ENCODE assay signal across 9 mouse cellular contexts in genomic region chr5:122513421-122514126, GRCm38 (mm10). TPM values are rescaled to one million over a fixed set of nuclear protein-coding genes. Genes with fewer than 3 reads are reported as not detected.
DNase-seq lines count a peak whose midpoint lies in the region; ATAC-seq lines count a peak whose summit lies in the region.
"Had no signal": no experiment of that assay in that cellular context is flagged by ENCODE, and none has a peak within 500 bp of the region (broad histone marks: within the 10 kb centered on the region; RNA-seq: fewer than 3 reads in every experiment).

No protein-coding gene starts in this region.

- H3K9me3 ChIP-seq in hindbrain, embryonic 13.5 days = no peaks in the 10 kb centered on the region
- no peaks in the 10 kb centered on the region for H3K9me3 ChIP-seq in hindbrain, embryonic 12.5 days (replicated peaks)
- H3K9me3 ChIP-seq in embryonic facial prominence, embryonic 12.5 days = no peaks in the 10 kb centered on the region
- no peaks in the 10 kb centered on the region for H3K9me3 ChIP-seq in intestine, embryonic 16.5 days (ENCODE audit: control insufficient read depth, low read length)
- H3K9me3 ChIP-seq in midbrain, embryonic 15.5 days = no peaks in the 10 kb centered on the region

- H3K4me1 ChIP-seq in hindbrain, embryonic 13.5 days (replicated peaks) = peaks cover 21% of the 10 kb centered on the region
- H3K4me1 ChIP-seq in hindbrain, embryonic 12.5 days = peaks cover 22% of the 10 kb centered on the region
- peaks cover 31% of the 10 kb centered on the region for H3K4me1 ChIP-seq in embryonic facial prominence, embryonic 12.5 days
- peaks cover 43% of the 10 kb centered on the region for H3K4me1 ChIP-seq in intestine, embryonic 16.5 days (ENCODE audit: control insufficient read depth, insufficient read depth, low read length)
- H3K4me1 ChIP-seq in midbrain, embryonic 15.5 days = peaks cover 10% of the 10 kb centered on the region

- H3K4me3 ChIP-seq in hindbrain, embryonic 13.5 days = no peak overlapping the region
- H3K4me3 ChIP-seq in hindbrain, embryonic 12.5 days = no peak overlapping the region
- H3K4me3 ChIP-seq in embryonic facial prominence, embryonic 12.5 days = no peak overlapping the region
- H3K4me3 ChIP-seq in intestine, embryonic 16.5 days (ENCODE audit: low read length) = no peak overlapping the region
- H3K4me3 ChIP-seq in midbrain, embryonic 15.5 days = no peak overlapping the region

- no peak overlapping the region for H3K9ac ChIP-seq in hindbrain, embryonic 13.5 days
- no peak overlapping the region for H3K9ac ChIP-seq in hindbrain, embryonic 12.5 days
- H3K9ac ChIP-seq in embryonic facial prominence, embryonic 12.5 days = no peak overlapping the region
- H3K9ac ChIP-seq in intestine, embryonic 16.5 days (ENCODE audit: low read depth, low read length) = peak overlapping the region; percentile 43; the same call in 1 of the 2 replicates
- no peak overlapping the region for H3K9ac ChIP-seq in midbrain, embryonic 15.5 days

- H3K27ac ChIP-seq in hindbrain, embryonic 13.5 days = no peak overlapping the region
- H3K27ac ChIP-seq in hindbrain, embryonic 12.5 days = no peak overlapping the region
- H3K27ac ChIP-seq in embryonic facial prominence, embryonic 12.5 days = no peak overlapping the region
- H3K27ac ChIP-seq in intestine, embryonic 16.5 days (ENCODE audit: low read length) = no peak overlapping the region
- no peak overlapping the region for H3K27ac ChIP-seq in midbrain, embryonic 15.5 days

- no peaks in the 10 kb centered on the region for H3K36me3 ChIP-seq in hindbrain, embryonic 13.5 days
- H3K36me3 ChIP-seq in hindbrain, embryonic 12.5 days = no peaks in the 10 kb centered on the region
- H3K36me3 ChIP-seq in embryonic facial prominence, embryonic 12.5 days = no peaks in the 10 kb centered on the region
- H3K36me3 ChIP-seq in intestine, embryonic 16.5 days (ENCODE audit: control insufficient read depth, insufficient read depth, low read length) = no peaks in the 10 kb centered on the region
- H3K36me3 ChIP-seq in midbrain, embryonic 15.5 days (replicated peaks) = no peaks in the 10 kb centered on the region

- H3K4me2 ChIP-seq in hindbrain, embryonic 13.5 days = peak overlapping the region; percentile 19
- no peak overlapping the region; the same call in 1 of the 2 replicates for H3K4me2 ChIP-seq in hindbrain, embryonic 12.5 days (replicated peaks)
- peak overlapping the region; percentile 29; the same call in 1 of the 2 replicates for H3K4me2 ChIP-seq in embryonic facial prominence, embryonic 12.5 days (replicated peaks)
- 0 out of 2 replicates have a peak overlapping the region, but pooled peaks have one; percentile 15 for H3K4me2 ChIP-seq in intestine, embryonic 16.5 days (ENCODE audit: low read depth, low read length)
- peak overlapping the region; percentile 27 for H3K4me2 ChIP-seq in midbrain, embryonic 15.5 days

- H3K27me3 ChIP-seq in hindbrain, embryonic 13.5 days = no peaks in the 10 kb centered on the region
- H3K27me3 ChIP-seq in hindbrain, embryonic 12.5 days = no peaks in the 10 kb centered on the region
- no peaks in the 10 kb centered on the region for H3K27me3 ChIP-seq in embryonic facial prominence, embryonic 12.5 days
- H3K27me3 ChIP-seq in intestine, embryonic 16.5 days (replicated peaks; ENCODE audit: control insufficient read depth, insufficient read depth, low read length) = no peaks in the 10 kb centered on the region
- H3K27me3 ChIP-seq in midbrain, embryonic 15.5 days (replicated peaks) = no peaks in the 10 kb centered on the region

- 46% methylated on average over 22 of the region's 23 CpGs for WGBS in hindbrain, embryonic 13.5 days
- 46% methylated on average over 22 of the region's 23 CpGs for WGBS in hindbrain, embryonic 12.5 days
- 45% methylated on average over 23 of the region's 23 CpGs for WGBS in embryonic facial prominence, embryonic 12.5 days
- WGBS in intestine, embryonic 16.5 days = 40% methylated on average over 23 of the region's 23 CpGs
- 39% methylated on average over 23 of the region's 23 CpGs for WGBS in midbrain, embryonic 15.5 days

- ATAC-seq in hindbrain, embryonic 13.5 days (ENCODE audit: low FRiP score) = no peak
- ATAC-seq in hindbrain, embryonic 12.5 days (ENCODE audit: low FRiP score) = no peak
- ATAC-seq in embryonic facial prominence, embryonic 12.5 days (ENCODE audit: insufficient number of reproducible peaks, insufficient read depth, low FRiP score, low TSS enrichment) = no peak
- ATAC-seq in intestine, embryonic 16.5 days = no peak
- no peak for ATAC-seq in midbrain, embryonic 15.5 days (replicated peaks)

- no peak for DNase-seq in left cerebral cortex, postnatal 10 days (ENCODE audit: extremely low spot score in 1 of 2, low spot score in 2 of 2)
- DNase-seq in ovary, postnatal 14 days (ENCODE audit: low spot score) = no peak
- DNase-seq in yolk sac, embryonic 10.5 days (ENCODE audit: low spot score) = no peak
- DNase-seq: thymus, postnatal 25 days had no signal

- intact Hi-C loops in left cerebral cortex, postnatal 10 days (cut with DNase I) = no loop called here

RNA-seq across cellular contexts. Expression of gene Atp2a2, which starts 11.5 kb away (rescaled TPM):
- polyA plus RNA-seq in hindbrain, embryonic 13.5 days (2015; fragmentation: Nextera tagmentation; extraction: Ambion mirVana) = 39.4 and 41.2 TPM in 2 replicates
- 69.6 and 70.9 TPM in 2 replicates for polyA plus RNA-seq in hindbrain, embryonic 12.5 days (2016; fragmentation: Nextera tagmentation; extraction: Ambion mirVana)
- polyA plus RNA-seq in embryonic facial prominence, embryonic 12.5 days (2016; fragmentation: Nextera tagmentation; extraction: Ambion mirVana) = 51.3 and 51.5 TPM in 2 replicates
- polyA plus RNA-seq in intestine, embryonic 16.5 days (2015; fragmentation: Nextera tagmentation; extraction: Ambion mirVana) = 20.4 and 27.2 TPM in 2 replicates
- polyA plus RNA-seq in midbrain, embryonic 15.5 days (2015; fragmentation: Nextera tagmentation; extraction: Ambion mirVana) = 46.3 and 47.7 TPM in 2 replicates
- 100 to 1,000 TPM; 618 to 632 TPM for total RNA-seq in left cerebral cortex, postnatal 10 days (2021)
